Mouse (Mus musculus): ENCODE measurements around the gene Nop2.
A peak's percentile ranks its signal among the peaks of the same experiment; 100 is the strongest.
"Not testable (repeated sequence)": the region's sequence is repeated elsewhere in the genome, so short reads cannot be mapped to it uniquely, and the experiment has no call there.

Gene Nop2

DNA sequence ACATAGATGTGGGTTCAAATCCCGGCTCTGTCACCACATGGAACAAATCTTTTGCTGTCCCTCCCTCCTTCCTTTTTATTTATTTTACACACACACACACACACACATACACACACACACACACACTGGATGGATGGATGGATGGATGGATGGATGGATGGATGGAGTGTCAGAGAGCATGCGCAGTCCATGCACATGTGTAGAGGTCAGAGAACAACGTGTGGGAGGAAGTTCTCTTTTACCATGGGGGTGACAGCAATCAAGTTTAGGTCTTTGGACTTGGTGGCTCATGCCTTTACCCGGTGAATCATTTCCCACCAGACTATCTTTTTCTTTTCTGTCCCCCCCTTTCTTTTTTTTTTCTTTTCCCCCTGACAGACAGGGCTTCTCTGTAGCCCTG, 22.0 kb downstream of the Nop2 start:
- no peak for DNase-seq (ENCODE audit: low spot score)

DNA sequence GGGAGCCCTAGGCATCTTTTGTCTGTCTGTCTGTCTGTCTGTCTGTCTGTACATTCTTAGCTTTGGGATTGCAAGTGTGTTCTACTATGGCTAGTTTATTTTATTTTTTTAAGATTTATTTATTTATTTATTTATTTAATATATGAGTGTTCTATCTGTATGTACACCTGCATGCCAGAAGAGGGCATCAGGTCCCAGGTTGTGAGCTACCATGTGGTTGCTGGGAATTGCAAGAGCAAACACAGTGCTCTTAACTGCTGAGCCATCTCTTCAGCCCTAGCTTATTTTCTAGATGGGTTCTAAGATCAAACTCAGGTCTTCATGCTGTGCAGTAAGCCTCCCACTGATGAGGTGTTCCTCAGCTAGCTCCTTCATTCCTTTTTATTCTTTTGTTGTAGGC, 22.8 kb downstream of the Nop2 start:
- no peak for DNase-seq (ENCODE audit: low spot score)

DNA sequence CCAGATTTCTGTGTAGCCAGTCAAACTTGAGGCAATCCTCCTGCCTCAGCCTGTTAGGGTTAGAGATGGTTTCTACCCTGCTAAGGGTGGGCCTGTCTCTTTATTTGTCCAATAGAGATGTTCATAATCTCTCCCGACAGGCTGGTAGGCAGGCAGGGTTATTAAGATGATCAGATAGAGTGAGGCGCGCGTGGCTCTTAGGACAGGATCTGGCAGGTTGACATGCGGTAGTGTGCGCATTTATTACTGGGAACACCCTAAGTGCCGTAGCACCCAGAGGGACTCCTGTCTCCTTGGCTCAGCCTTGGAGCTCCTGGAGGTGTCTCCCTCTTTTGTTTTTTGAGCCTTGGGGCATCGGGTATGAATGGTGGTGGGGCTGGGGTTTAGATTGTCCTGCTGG, 23.6 kb downstream of the Nop2 start:
- DNase-seq (ENCODE audit: low spot score), result no peak

DNA sequence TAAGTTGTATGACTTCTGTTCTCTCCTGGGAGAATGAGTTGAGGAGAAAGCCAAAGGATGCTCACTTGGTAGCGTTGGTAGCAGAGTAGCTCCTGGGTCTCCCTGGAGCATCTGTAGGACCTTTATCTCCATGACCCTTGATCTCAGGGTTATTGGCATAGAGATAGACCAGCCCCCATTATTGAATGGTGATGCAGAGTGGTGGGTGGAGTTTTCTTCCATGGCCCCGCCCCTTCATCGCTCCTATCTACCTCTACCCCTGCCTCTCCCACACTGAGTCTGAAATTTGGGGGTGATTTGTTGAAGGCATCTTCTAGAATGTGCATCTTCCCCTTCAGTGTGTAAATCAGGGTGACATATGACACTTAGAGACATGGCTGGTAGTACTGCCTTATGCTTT, 24.8 kb downstream of the Nop2 start:
- DNase-seq (ENCODE audit: low spot score), result no peak

DNA sequence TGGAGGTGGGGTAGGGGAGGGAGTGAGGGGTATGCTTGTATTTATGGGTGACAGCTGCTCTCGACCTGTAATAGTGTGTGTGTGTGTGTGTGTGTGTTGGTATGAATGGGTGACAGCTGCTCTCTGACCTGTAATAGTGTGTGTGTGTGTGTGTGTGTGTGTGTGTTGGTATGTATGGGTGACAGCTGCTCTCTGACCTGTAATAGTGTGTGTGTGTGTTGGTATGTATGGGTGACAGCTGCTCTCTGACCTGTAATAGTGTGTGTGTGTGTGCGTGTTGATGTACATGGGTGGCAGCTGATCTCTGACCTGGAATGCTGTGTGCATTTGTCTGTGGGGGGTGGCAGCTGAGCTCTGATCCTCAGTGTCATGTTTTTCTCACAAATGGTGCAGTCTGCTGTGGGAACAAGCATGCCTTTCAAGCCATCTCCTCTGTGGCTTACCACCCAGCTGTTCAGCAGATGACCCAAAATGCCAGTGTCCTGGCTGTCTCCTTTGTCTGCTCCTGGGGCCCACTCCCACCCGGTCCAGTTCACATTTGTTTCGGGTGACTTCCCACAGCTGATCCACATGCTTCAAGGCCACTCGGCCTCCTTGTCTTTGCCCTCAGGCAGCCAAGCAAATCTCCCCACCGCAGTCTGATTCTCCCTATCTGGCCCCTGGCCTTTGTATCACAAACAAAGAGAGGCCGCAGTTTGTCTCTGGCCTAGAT, 25.4 kb downstream of the Nop2 start:
- no peak for DNase-seq (ENCODE audit: low spot score)

DNA sequence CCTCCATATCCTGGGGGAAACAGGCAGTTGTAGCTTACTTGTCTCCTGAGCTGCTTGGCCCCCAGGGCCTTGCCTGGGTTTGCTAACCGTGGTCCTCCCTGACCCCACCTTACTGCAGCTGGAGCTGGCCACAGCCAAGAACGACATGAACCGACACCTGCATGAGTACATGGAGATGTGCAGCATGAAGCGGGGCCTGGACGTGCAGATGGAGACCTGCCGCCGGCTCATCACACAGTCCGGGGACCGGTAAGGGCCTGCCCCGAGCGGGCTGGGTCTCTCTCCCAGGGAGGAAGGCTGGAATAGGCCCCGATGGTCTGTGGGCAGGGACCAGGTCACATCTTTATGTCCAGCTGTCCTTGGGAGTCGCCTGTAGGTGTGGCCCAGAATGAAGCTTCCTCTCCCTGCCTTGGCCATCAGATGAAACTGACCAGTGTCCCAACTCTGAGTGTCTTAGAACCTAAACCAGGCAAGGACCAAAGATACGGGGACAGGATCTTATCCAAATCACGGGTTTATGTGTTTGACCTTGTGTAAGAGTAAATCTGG, 27.3 kb downstream of the Nop2 start:
- DNase-seq (ENCODE audit: low spot score), result no peak

DNA sequence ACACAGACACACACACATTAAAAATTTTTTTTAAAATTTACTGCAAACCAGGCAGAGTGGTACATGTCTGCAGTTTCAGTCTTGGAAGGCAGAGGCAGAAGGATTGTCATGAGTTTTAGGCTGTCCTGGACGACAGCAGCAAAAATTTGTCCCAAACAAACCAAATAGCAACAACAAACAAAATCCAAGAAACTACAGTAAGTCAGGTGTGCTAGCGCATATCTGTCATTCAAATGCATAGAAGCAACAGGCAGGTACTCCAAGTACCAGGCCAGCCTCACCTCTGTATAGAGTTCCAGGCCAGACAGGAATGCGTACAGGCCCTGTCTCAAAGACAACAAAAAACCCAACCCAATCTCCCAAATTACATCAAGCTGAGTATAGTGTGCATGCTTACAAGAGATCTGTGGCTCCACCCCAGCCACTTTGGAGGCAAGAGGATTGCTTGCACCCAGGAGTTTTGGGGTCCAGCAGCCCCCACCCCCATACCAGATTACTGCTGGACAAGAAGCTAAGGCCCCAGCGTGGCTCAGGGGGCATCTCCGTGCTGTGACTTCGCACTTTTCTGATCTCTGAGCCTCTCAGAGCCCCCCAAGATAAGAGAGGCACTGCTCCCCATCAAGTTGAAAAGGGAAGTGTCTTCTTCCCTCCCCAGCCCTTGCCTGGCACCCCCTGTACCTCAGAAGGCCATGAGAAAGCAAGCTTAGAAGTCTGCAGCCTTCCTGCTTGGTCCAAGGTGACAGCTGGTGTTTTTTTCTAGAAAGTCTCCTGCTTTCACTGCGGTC, 28.3 kb downstream of the Nop2 start:
- no peak for DNase-seq (ENCODE audit: low spot score)

DNA sequence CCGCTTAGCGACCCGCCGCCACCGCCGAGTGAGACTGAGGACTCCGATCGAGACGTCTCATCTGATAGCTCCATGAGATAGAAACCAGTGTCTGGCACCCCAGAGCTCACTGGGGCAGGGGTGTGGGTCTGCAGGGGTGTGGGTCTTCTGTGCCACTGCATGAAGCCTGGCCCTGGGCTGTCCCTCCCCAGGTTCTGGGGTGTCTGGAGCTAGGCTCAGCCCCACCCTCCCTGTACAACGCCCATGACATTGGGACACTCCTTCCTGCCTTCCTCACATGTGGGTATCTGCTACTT, 28.8 kb downstream of the Nop2 start:
- DNase-seq (ENCODE audit: low spot score), result no peak

DNA sequence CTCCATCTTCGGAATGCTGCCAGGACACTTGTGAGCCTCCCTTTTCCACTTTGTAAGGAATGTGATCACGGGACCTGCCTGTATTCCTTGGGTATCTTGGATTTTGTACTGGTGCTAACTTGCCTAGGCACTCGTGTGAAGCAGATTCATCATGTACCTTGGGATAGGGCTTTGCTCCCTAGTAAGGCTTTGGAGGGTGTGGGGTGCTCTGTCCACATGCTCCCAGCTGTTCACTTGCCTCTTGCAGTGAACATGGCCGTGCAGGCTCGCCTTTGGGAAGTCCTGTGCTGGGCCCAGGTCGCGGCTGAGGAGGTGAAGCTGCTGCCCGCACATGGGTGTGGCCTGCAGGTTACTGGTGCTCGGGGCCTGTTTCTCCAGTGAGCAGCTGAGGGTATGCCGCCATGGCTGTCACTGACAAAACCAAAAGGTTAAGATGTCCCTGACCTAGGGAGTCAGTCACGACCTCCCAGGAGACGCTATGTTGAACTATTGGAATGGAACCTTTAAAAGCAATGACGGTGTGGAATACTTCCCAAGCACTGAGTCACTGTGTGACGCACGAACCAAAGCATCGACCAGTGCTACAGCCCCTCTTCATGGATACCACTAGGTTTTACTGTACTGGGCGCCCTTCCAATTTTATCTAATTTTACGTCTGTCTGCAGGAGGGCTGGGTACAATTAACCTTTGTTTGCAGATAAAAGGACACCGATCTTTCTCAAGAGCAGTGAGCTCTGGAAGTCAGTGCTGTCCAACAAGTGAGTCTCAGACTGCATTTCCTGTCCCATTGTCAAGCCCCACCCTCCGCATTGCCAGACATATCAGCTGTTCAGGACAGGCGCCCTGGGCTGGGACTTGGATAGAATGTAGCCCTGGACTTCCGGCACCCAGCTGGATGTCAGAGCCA, 29.4 kb downstream of the Nop2 start:
- peak; percentile 85 for DNase-seq (ENCODE audit: low spot score)

DNA sequence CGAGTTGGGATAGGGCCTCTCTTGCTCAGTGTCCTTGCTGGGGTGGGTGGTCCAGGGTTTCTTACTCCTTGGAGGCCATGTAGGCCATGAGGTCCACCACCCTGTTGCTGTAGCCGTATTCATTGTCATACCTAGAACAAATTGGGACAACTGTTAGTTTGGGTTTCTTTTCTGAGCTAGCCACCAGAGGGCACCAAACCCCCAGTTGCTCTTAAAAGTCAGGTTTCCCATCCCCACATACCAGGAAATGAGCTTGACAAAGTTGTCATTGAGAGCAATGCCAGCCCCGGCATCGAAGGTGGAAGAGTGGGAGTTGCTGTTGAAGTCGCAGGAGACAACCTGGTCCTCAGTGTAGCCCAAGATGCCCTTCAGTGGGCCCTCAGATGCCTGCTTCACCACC, 30.3 kb downstream of the Nop2 start:
- peak; percentile 58 for DNase-seq (ENCODE audit: low spot score)

DNA sequence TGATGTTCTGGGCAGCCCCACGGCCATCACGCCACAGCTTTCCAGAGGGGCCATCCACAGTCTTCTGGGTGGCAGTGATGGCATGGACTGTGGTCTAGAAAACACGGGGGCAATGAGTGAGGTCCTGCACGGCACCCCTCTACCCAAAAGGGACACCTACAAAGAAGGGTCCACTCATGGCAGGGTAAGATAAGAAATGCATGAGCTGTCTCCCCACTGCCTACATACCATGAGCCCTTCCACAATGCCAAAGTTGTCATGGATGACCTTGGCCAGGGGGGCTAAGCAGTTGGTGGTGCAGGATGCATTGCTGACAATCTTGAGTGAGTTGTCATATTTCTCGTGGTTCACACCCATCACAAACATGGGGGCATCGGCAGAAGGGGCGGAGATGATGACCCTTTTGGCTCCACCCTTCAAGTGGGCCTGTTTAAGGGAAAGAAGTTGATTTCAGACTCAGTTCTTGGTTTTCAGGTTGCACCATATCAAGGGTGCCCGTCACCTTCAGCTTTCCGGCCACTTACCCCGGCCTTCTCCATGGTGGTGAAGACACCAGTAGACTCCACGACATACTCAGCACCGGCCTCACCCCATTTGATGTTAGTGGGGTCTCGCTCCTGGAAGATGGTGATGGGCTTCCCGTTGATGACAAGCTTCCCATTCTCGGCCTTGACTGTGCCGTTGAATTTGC, 31.1 kb downstream of the Nop2 start:
- not testable (repeated sequence) for DNase-seq (ENCODE audit: low spot score)

DNA sequence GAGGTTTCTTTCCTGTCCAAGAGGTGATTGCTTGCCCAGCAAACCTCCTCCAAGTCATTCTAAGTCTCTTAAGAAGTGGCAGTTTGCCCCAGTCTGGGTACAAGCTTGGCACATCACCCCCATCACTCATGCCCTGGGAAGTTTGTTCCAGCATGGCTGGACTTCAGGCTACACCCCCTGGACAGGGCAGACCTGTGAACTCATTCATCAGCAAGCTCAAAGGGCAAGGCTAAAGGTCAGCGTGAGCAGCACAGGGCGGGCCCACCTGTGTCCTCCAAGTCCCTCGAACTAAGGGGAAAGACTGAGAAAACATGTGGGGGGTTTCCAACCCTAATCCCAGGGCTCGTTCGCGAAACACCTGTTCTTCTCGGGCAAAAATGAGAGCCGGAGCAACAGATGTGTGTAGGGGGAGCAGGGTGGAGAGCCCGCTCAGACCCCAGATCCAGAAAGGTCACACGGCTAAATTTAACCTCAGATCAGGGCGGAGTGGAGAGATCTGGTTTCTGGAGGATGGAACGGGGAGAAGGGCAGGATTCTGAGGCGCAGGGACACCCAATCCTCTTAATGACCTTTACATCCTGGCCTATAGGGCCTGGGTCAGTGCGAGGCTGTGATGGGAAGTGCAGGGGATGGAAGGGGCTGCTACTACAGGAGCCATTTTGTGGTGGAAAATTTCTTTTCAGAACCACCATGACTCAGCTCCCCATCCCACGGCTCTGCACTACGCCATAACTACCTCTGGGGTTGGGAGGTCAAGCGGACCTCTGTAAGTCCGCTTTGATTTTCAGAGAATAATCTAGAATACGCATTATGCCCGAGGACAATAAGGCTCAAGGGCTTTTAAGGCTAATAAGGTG, 32.3 kb downstream of the Nop2 start:
- peak; percentile 80 for DNase-seq (ENCODE audit: low spot score)

DNA sequence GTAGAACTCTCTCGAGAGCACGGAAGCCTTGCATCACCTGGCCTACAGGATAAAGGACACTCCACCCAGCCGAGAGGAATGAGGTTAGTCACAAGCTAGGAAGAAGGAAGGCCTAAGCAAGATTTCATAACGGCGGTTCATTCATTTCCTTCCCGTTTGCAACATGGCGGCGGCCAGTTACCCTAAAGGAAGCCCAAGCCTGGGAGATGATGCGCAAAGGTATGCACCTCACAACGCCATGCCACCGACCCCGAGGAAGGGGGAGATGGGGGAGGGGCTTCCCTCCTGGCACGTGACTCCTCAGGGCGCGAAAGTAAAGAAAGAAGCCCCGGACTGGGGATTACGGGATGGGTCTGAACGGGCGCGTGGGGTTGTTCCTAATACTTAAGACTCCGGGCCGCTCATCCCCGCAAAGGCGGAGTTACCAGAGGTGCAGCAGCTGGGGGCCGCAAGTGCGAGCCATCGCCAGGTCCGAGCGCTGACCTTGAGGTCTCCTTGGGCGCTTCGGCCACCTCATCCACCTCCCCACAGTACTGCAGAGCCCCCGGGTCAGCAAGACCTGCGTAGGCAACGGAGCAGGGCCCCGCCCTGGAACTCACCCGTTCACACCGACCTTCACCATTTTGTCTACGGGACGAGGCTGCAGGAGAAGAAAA, 33.1 kb downstream of the Nop2 start:
- DNase-seq (ENCODE audit: low spot score), result peak; percentile 88

DNA sequence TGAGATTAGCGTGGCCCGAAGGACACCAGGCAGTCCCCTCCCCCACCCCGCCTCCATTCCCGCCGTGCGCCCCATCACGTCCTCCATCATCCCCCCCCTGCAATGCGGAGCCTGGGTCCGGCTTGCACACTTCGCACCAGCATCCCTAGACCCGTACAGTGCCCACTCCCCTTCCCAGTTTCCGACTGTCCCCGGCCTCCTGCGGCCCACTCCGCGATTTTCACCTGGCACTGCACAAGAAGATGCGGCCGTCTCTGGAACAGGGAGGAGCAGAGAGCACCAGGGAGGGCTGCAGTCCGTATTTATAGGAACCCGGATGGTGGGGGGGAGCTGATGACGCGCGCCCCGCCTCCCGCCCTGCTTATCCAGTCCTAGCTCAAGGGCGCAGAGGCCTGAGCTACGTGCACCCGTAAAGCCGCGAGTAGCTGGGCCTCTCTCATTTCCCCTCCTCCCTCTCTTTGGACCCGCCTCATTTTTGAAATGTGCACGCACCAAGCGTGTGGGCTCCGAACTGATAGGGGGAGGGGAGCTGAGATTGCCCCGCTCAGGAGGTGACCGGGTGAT, 33.7 kb downstream of the Nop2 start:
- peak; percentile 97 for DNase-seq (ENCODE audit: low spot score)

DNA sequence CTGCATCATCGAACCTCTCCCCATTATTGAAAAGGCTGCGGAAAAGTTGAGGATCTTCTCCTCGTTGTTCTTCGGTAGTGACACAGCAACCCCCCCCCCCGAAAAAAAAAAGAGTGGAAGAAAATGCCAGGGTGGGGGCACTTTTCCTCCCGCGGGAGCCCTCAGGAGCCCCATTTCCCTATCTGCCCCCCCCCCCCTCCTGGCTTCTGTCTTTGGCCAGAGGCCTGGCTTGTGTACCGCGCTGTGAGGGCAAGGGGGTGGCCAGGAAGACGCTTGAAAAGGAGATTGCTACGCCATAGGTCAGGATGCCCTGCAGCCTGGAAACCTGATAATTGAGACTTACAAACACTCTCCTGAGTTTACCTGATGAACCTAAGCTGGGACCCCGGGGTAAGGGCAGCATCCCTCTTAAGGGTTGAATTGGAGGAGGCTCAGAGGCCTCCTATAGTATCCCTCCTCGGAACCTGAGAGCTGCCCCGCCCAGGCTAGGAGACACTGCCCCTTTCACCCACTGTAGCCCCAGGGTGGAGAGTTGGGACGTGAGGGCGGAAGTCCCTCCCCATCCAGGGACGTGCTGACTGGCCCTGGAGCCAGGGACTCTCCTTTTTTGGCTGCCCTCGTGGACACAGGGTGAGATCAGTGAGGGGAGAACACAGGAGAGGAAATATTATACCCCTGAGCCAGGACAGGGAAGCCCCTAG, 34.5 kb downstream of the Nop2 start, which contains the start of gene Gapdh:
TSS of gene Gapdh (minus strand) at position 417 of the 701 bp plus-strand sequence.
- peak; percentile 87 for DNase-seq (ENCODE audit: low spot score)

DNA sequence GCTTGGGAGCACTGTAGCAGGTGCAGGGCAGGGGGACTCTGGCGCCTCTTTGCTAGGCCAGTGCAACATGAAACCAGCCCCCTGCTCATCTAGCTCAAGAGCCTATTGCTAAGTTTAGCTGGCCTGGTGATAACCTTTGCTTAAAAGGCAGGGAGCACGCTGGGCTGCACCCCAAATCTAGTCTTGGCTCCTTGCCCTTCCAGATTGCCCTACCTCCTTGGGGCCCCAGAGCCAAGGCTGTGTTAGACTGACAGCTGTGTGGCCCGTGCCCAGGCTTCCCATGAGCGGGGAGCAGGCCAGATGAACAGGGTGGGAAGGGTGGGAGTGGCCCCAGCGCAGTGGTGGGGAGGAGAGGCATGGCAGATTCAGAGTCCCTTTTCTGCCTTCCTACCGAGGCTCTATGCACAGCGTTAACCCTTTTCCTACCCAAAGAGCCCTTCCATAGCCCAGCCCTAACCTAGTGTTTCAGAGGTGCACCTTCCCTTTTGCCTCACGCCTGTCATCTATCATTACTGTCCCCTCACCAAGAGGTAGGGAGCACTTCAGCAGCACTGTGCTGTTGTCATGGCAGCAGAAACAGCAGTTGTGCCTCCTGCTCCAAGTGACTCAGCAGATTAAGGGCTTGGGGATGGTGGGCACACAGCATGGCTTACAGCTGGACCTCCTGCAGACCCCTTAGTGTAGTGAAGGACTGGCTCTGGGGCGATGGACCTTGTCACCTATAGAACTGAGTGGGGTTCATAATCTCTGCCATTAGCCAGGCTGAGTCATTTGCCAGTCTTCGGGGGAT, 35.3 kb downstream of the Nop2 start:
- DNase-seq (ENCODE audit: low spot score), result peak; percentile 52

DNA sequence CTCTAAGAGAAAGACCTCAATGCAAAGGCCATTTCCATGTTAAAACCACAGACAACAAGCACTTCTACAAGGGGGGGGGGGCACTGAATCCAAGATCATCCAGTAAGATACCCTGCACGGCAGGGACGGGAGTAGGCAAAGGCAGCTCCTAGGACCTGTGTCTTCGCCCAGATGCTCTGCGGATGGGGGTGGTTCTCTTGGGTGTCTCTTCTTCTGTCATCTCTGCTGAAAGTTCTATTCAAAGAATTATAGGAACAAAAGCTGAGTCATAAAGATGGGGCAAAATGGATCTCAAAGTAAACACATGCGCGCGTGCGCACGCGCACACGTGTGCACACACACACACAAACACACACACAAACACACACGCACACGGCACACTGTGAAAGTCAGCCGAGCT, 36.4 kb downstream of the Nop2 start:
- DNase-seq (ENCODE audit: low spot score), result no peak

DNA sequence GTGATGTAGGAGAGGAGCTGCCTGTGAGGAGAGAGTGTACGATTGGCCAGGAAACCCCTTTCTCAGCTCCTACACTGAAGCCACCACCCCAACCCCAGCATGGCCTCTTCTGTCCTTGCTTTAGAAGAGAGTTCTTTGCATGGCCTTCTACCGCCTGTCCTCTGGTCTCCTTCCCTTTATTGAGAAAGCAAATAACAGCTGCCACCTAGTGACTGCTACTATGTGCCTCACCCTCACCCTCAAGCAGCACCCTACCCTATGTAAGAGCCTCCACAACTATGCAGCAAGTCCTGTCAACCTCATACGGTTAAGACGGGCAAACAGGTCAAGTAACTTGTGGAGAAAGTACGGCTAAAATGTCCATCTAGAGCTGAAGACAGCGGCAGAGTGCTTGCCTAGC, 38.5 kb downstream of the Nop2 start:
- no peak for DNase-seq (ENCODE audit: low spot score)

DNA sequence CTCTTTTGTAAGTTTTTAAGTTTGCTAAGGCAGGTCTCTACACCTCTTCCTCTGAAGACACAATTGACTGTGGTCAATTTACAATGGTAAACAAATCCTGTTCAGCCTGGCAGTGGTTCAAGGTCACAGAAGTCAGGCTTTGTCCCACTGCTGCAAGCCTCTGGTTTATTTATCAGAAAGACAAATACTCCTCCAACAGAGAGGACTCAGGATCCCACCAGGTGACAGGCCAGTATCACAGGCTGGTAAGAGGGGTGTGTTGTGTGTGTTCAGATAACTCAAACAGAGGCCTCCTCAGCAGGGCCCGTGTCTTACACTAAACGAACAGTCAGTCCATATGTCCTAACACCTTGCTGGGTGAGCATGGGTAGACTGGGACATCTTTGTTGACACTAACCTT, 40.8 kb downstream of the Nop2 start:
- peak; percentile 20 for DNase-seq (ENCODE audit: low spot score)

All from yolk sac, embryonic 10.5 days (tissue).